Mouse (Mus musculus) MN1 (cell line): ENCODE measurements around the gene Sult2a7.

Experiments used
- DNase-seq: peaks from one replicate; pipeline ENCODE4 v3.0.0-alpha.2; 2016; ENCODE audit warnings: low spot score

Sult2a7 gene

DNA sequence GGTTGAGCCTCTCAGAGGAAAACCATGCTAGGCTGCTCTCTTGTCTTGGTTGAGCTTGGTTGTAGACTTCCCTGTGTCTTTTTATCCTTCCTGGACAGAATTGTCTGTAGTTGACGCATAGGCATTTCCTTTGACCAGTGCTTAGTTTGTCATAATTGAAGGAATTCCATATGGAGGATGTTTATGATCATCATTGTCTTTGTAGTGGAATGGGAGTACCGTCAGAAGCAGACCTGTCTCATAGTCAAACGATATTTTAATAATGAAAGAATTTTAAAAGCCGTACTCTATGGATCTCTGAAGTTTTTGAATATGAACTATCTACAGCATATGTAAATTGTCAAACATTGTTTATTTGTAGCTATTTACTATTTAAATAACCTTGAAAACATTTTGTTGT, at the start of gene Sult2a7:
Gene Sult2a7 (minus strand): TSS at position 101 of the 400 bp plus-strand sequence.
- DNase-seq, result no peak

DNA sequence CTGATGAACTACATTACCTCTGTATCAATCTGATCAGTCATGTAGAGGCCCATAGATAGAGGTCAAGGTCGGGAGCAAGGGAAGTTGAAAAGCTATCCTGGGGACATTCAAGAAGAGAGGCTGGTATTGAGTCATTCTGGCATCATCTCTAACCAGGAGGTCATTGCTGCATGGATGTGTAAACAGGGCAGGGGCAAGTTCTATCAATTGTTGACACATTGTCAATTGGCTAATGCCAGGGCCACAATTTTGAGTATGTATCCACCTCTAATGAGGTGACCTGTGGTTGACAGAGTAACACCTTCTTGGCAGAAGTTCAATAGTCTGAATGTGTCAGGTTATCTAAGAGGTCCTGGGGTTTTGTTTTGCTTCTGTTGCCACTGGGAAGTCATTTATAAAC, 31.2 kb upstream of the Sult2a7 start:
- no peak for DNase-seq

DNA sequence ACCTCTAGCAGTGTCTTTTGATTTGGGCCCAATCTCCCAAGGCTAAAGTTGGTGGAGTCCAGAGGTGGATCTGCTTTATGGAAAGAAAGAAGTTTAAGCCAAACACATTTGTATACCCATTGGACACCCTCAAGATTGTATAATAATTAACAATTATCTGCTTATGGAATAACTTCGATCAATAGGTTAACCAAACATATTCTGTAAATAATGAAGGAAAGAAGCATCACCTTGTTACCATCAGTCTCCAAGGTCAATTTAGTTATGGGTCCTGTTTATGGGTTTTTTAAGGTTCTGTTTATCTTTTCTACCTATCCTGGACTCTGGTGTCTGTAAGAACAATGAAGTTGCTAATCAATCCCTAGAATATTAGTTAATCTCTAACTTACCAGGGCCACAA, 28.6 kb upstream of the Sult2a7 start:
- no peak for DNase-seq

DNA sequence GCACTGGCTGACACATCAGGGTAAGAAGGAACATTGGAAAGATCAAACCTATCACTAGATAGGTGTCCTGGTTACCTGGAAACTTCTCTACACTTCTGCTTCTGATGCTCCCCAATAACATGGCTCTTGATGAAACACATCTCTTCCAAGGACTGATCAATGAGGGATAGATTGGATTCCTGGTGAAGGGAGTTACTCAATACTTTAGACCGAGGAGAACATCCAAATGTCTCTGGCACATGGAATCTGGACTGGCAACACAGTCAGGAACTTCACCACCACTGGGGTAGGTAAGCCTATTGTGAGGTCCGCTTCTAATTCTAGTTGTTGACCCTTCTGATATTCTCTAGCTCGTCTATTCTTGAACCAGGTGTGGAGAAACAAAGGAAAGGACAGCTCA, 24.3 kb upstream of the Sult2a7 start:
- DNase-seq, result no peak

DNA sequence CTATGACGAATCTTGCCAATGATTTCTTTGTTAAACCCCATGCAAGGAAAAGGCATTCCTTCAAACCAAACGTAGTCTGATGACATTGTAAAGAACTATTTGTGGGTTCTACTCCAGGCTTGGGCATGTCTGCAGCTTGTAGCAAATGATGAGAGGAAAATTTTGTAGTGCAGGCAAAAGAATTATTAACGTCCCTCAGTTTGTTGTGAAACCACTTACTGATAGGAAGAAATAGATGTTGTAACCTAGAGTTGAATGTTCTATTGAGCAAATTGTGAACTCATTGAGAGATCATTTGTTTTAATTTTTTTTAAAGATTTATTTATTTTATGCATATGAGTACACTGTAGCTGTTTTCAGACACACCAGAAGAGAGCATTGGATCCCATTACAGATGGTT, 1.1 kb downstream of the Sult2a7 start:
- no peak for DNase-seq

DNA sequence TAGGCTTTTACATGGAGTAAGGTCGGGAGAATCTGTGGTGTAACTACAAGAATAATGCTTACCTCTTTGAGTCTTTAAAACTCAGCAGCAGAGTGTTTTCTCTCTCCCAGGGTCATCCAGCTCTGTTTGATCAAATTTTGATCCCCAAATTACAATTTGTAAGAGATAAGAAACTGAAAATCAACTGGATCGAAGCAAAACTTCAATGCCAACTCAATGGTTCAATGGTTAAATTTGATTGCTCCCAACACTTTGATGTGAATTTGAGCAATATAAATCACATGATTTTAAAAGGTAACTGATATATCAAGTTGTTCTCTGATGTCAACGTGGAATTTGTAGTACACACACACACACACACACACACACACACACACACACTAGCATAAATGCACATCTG, 47.5 kb downstream of the Sult2a7 start, which contains the start of gene Sult2a8:
Gene Sult2a8 (minus strand): TSS at position 236 of the 400 bp plus-strand sequence.
- no peak for DNase-seq

DNA sequence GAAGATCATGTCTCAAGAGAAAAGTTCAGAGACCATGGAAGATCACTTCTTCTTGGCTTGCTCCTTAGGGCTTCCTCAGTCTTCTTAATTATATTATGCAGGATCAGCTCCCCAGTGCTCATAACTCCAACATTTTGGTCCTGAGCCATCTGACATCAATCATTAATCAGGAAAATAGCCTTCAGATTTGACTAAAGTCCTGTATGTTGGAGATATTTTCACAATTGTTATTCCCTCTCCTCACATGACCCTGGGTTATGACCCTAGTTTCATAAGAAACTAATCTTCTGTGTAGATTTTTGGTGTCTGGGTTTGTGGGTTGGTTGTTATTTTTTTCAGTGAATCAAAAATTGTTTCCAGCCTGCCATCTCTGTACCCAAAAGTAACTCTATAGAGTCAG, 54.4 kb downstream of the Sult2a7 start:
- no peak for DNase-seq

DNA sequence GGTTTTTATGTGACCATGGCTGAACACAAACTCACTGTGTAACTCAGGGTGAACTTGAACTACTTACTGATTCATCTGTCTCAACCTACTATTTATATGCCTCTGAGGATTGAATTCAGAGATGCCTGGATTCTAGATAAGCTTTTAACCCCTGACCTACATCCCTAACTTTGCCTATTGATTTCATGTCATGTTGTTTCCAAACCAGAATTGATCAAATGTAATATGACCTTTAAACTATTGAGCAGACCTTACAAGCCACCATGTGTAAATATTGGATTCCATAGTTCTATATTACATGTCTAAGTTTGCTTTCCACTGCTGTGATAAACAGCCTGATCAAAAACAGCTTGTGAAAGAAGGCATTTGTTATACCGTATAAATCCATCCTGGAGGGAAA, 55.5 kb downstream of the Sult2a7 start:
- no peak for DNase-seq

DNA sequence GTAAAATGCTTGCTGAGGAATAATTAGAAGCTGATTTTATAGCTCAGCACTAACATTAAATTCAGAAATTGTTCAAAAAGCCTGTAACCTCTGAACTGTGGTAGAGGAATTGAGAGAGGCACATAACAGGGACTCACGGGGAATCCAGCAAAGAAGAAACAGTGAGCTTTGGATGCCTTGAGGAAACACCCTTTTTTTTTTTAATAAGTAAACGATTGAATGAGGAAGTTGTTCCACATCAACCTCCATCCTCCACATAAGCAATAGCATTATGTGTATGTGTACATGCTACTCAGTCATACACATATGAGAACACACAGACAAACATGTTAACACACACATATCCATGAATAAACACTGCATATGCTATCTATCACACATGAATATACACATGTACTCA, 56.0 kb downstream of the Sult2a7 start:
- DNase-seq, result no peak
